Mouse (Mus musculus) stomach, postnatal 0 days (tissue): ENCODE measurements around the gene Ssbp4. TPM values are rescaled to one million over a fixed set of nuclear protein-coding genes. Genes with fewer than 3 reads are reported as not detected.
A peak's percentile ranks its signal among the peaks of the same experiment; 100 is the strongest.

Experiments used
- ATAC-seq: fragments of 200-750 bp; cut with Nextera tagmentation; 2 replicates; pipeline ENCODE4 v1.8.0; 2017; ENCODE audit not compliant: low FRiP score, low TSS enrichment
- DNase-seq: peaks from one replicate; pipeline ENCODE4 v3.0.0-alpha.2; 2016; ENCODE audit warnings: low spot score
- H3K27ac ChIP-seq: fragments of 300-500 bp; sonication (generic); replicated peaks from 2 replicates; pipeline ENCODE4 v1.5.1; 2014; ENCODE audit warnings: mild to moderate bottlenecking, control low read depth
- H3K27me3 ChIP-seq: fragments of 300-500 bp; sonication (generic); 2 replicates; pipeline ENCODE4 v1.6.1; 2014; ENCODE audit warnings: low read length; ENCODE audit not compliant: control insufficient read depth, insufficient read depth
- H3K36me3 ChIP-seq: fragments of 300-500 bp; sonication (generic); 2 replicates; pipeline ENCODE4 v1.6.1; 2014; ENCODE audit warnings: low read length, mixed read lengths; ENCODE audit not compliant: control insufficient read depth, insufficient read depth
- H3K4me1 ChIP-seq: fragments of 300-500 bp; sonication (generic); replicated peaks from 2 replicates; pipeline ENCODE4 v1.6.1; 2014; ENCODE audit warnings: antibody characterized with exemption; ENCODE audit not compliant: control insufficient read depth, insufficient read depth
- H3K4me2 ChIP-seq: fragments of 300-500 bp; sonication (generic); replicated peaks from 2 replicates; pipeline ENCODE4 v1.6.1; 2014; ENCODE audit warnings: low read depth, mild to moderate bottlenecking, control low read depth, moderate library complexity
- H3K4me3 ChIP-seq: fragments of 300-500 bp; sonication (generic); 2 replicates; pipeline ENCODE4 v1.5.1; 2014; ENCODE audit warnings: low read depth, low read length, control low read depth
- H3K9ac ChIP-seq: fragments of 300-500 bp; sonication (generic); 2 replicates; pipeline ENCODE4 v1.6.1; 2014; ENCODE audit warnings: mild to moderate bottlenecking, low read length, control low read depth, mixed read lengths
- H3K9me3 ChIP-seq: fragments of 300-500 bp; sonication (generic); 2 replicates; pipeline ENCODE4 v1.6.1; 2016; ENCODE audit warnings: low read length; ENCODE audit not compliant: control insufficient read depth
- CTCF ChIP-seq: IDR thresholded peaks from 2 replicates; pipeline ENCODE4 v1.5.1; 2016; ENCODE audit warnings: antibody characterized with exemption, low read depth, mild to moderate bottlenecking, moderate library complexity
- EP300 ChIP-seq: optimal IDR thresholded peaks from 2 replicates; pipeline ENCODE3; 2016; ENCODE audit warnings: antibody characterized with exemption
- whole genome bisulfite sequencing: fragments of 180-500 bp; shearing (Covaris S2); extraction: QIAGEN DNeasy Blood & Tissue Kit; methylation state at CpG from one replicate; pipeline ENCODE4 v1.1.7; 2014; 5-methylcytosine and 5-hydroxymethylcytosine counted together
- polyA plus RNA-seq: library from polyadenylated mRNA; unstranded; fragments of >200 nt; fragmentation: Nextera tagmentation; extraction: Ambion mirVana; gene quantifications from 2 replicates; pipeline ENCODE4 v1.2.1, GENCODE M21; 2015

The Ssbp4 gene
- polyA plus RNA-seq, 1 experiment from 2014 or later: 66.7 TPM

DNA sequence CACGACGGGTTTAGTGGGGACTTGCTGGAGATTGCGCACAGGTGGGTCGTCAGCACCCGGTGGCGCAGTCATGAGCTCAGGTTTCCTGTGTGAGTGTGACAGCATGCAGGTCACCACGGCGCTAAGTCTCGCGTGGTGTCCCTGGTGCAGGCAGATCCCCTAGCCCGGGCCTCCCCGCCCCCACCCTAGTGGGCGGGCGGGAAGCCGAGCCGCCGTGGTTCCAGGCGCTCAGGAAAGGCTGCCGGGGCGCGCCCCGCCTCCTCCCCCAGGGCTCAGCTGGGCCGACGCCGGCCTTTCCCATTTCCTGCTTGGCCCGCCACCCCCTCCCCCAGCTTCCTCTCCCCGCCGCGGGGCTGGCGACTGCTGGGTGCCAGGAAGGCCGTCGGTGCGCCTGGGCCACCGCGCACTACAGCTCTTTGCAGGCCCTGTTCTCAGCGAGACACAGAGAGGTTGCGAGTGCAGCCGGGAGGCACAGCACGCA, 736 bp upstream of the Ssbp4 start:
- Histone ChIP-seq H3K4me3 (peak overlapping the region; percentile 75), H3K9me3 (no peaks in the 10 kb centered on the region), H3K27ac (peak overlapping the region; percentile 97), H3K9ac (peak overlapping the region; percentile 60), H3K27me3 (no peaks in the 10 kb centered on the region), H3K4me1 (peaks cover 3% of the 10 kb centered on the region), H3K36me3 (no peaks in the 10 kb centered on the region), H3K4me2 (peak overlapping the region; percentile 94)
- peak; percentile 92 for DNase-seq
- WGBS: 1% methylated on average over 32 of the region's 39 CpGs
- ATAC-seq: peak; percentile 70
- TF ChIP-seq EP300 (peak; percentile 80), CTCF (peak; percentile 3; the same call in 1 of the 2 replicates)

DNA sequence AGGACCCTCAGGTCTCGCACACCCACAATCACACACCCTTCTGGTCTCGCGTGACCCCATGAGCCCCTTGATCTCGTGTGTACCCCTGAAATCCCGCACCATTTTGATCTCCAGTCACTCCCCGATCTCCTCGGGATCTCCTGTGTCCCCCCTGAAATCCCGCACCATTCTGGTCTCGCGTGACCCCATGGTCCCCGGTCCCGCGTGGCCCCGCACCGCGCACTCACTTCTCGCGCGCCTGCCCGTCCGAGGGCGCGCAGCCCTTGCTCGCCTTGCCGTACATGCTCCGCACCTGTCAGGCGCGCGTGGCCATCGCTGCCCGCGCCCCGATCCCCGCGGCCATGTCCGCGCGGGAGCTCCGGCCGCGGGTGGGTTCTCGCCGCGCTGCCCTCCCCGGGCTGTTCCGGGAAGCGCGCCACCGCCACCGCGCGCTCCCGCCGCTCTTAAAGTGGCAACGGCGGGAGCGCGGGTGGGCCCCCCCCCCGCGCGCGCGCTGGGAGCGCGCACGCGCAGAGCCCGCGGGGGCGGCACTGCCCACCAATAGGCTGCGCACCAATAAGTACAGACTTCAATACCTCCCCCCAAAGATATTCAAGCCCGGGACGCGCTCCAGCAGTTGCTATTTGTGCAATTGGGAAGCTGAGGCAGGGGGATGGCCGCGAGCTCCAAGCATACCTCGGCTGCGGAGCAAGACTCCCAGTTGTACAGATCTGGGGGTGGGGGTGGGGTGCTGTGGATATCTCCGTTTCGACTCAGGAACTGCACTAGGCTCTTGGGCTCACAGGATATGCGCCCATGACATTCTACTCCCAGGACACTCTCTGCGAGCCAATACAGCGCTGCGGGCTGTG, 549 bp downstream of the Ssbp4 start:
- WGBS: 1% methylated on average over 63 of the region's 84 CpGs
- Histone ChIP-seq H3K27ac (peak overlapping the region; percentile 97), H3K9me3 (no peaks in the 10 kb centered on the region), H3K36me3 (no peaks in the 10 kb centered on the region), H3K4me1 (peaks cover 3% of the 10 kb centered on the region), H3K9ac (peak overlapping the region; percentile 92), H3K27me3 (no peaks in the 10 kb centered on the region), H3K4me2 (peak overlapping the region; percentile 87), H3K4me3 (peak overlapping the region; percentile 75)
- TF ChIP-seq CTCF (no peak), EP300 (no peak)
- ATAC-seq: no peak
- peak; percentile 58 for DNase-seq

- DNase-seq: no peak
- Histone ChIP-seq H3K4me1 (peaks cover 3% of the 10 kb centered on the region), H3K9ac (peak overlapping the region; percentile 92), H3K9me3 (no peaks in the 10 kb centered on the region), H3K4me2 (peak overlapping the region; percentile 87), H3K27me3 (no peaks in the 10 kb centered on the region), H3K4me3 (peak overlapping the region; percentile 75), H3K27ac (peak overlapping the region; percentile 97; the same call in 1 of the 2 replicates), H3K36me3 (no peaks in the 10 kb centered on the region)
- ATAC-seq: no peak
- 25% methylated on average over 6 of the region's 6 CpGs for WGBS
- TF ChIP-seq EP300: no peak
- no peak for TF ChIP-seq CTCF
Observed at GRCm38 (mm10) chr8:70607603-70607897, 1.1 kb downstream of the Ssbp4 start.

- Histone ChIP-seq H3K36me3 (no peaks in the 10 kb centered on the region), H3K9ac (peak overlapping the region; percentile 92), H3K27me3 (no peaks in the 10 kb centered on the region), H3K4me2 (peak overlapping the region; percentile 87), H3K4me3 (peak overlapping the region; percentile 75), H3K27ac (no peak overlapping the region; the same call in 1 of the 2 replicates), H3K4me1 (peaks cover 3% of the 10 kb centered on the region), H3K9me3 (no peaks in the 10 kb centered on the region)
- DNase-seq (no peak), ATAC-seq (no peak)
- 55% methylated on average over 18 of the region's 18 CpGs for WGBS
- no peak for TF ChIP-seq EP300
- no peak for TF ChIP-seq CTCF
Observed at GRCm38 (mm10) chr8:70606780-70607602, 1.7 kb downstream of the Ssbp4 start.

DNA sequence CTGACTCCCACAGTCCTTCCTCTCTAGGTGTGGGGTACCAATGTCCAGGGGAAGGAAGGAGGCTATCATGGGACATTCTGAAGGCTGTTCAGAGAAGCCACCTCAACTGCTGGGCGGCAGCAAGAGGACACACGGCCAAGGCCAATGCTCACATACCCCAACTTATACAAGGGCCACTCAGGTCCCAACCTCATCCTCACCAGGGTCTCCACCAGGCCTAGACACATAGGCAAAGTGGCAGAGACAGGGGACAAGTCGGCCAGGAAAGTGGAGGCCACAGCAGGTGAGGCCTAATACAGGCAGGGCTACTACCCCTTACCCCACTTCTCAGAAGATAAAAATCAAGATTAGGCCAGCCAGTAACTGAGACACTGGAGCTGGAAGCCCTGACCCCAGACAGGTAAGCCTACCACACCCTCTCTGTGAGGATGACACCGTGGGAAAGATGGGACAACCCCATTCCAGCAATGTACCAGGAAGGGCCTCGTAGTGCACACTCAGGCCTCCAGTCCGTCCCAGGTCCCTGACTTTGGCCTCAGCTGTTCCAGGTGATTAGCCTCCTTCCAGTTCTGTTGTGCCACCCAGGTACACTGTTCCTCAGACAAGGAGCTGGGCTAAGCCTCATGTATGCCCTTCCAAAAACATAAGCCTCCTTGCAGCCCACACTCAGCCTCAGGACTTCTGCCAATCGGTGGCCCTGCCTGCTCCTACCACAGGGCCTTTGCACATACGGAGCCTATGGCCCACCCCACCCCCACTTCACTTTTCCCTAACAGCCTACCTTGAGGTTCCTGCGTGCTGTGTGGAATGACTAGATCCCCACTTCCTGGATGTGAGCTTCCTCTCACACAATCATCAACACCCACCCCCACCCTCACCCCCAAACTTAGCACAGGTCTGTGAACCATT, 2.5 kb downstream of the Ssbp4 start:
- no peak overlapping the region for H3K4me3 ChIP-seq
- no peak overlapping the region for H3K27ac ChIP-seq
- no peak overlapping the region for H3K9ac ChIP-seq
- no peaks in the 10 kb centered on the region for H3K27me3 ChIP-seq
- DNase-seq (no peak), ATAC-seq (no peak)
- no peaks in the 10 kb centered on the region for H3K9me3 ChIP-seq
- H3K4me1 ChIP-seq: peaks cover 6% of the 10 kb centered on the region
- WGBS: 80% methylated on average over 9 of the region's 9 CpGs
- TF ChIP-seq CTCF (no peak), EP300 (no peak)
- peak overlapping the region; percentile 87; the same call in 1 of the 2 replicates for H3K4me2 ChIP-seq
- no peaks in the 10 kb centered on the region for H3K36me3 ChIP-seq
